Mouse (Mus musculus) ES-Bruce4 (cell line): ENCODE data around the gene Lrrk1.

Source experiments
- CTCF ChIP-seq: IDR thresholded peaks from one replicate; pipeline ENCODE4 v1.8.1; 2011; ENCODE audit warnings: low read depth, low read length
- EP300 ChIP-seq: IDR thresholded peaks from 2 replicates; pipeline ENCODE4 v1.6.1; 2011; ENCODE audit warnings: low read depth, low read length; ENCODE audit not compliant: insufficient read depth

DNA sequence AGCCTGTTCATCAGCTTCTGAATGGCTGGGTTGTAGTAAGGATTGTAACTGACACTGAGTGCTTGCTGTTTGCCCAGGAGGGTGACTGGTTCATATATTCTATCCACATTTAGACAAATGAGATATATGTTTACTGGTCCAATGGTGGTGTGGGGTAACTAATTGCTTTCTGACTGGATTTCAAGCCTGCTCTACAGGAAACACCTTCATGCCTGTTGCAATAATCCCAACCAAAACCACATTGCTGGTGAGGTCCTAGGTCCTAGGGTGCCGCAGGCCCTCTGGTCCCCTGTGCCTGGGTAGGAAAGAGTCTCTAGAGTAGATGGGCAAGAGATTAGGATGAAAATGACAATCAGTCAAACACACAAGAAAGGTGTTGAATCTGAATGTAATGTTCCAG lies 175.3 kb downstream of the Lrrk1 start:
- TF ChIP-seq EP300 (no peak), CTCF (no peak)
